Mouse (Mus musculus): ENCODE measurements around the gene Gbx2. TPM values are rescaled to one million over a fixed set of nuclear protein-coding genes. Genes with fewer than 3 reads are reported as not detected.
A peak's percentile ranks its signal among the peaks of the same experiment; 100 is the strongest.

The Gbx2 gene
- total RNA-seq, 2 experiments from 2014 or later, result not detected

DNA sequence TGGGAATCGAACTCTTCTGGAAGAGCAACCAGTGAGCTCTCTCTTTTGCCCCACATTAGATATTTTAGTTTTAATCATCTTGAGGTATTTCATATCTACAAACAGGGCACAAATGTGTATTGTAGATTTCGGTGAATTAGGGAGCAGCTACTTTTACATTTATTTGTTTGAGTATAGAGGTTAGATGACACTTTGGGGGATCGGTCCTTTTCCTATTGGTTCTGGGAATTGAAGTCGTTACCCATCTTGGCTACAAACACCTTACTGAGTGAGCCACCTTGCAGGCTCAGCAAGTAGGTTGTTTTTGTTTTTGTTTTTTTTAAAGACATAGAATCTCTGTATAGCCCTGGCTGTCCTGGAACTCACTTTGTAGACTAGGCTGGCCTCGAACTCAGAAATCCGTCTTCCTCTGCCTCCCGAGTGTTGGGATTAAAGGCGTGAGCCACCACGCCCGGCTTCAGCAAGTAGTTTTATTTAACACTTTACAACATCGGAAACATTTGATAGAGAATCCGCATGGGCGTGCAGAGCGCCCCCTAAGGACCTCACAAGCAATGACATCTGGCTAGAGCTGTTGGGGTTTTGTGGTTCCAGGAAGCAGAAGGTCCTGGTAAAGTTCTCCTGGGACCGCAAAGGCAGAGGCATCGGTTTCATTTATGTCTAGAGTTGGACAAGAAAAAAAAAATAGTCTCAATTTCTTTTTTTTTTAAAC is 8.1 kb upstream of the Gbx2 start:
- DNase-seq, result no peak
- intact Hi-C loops (cut with DNase I), result no loop called here

DNA sequence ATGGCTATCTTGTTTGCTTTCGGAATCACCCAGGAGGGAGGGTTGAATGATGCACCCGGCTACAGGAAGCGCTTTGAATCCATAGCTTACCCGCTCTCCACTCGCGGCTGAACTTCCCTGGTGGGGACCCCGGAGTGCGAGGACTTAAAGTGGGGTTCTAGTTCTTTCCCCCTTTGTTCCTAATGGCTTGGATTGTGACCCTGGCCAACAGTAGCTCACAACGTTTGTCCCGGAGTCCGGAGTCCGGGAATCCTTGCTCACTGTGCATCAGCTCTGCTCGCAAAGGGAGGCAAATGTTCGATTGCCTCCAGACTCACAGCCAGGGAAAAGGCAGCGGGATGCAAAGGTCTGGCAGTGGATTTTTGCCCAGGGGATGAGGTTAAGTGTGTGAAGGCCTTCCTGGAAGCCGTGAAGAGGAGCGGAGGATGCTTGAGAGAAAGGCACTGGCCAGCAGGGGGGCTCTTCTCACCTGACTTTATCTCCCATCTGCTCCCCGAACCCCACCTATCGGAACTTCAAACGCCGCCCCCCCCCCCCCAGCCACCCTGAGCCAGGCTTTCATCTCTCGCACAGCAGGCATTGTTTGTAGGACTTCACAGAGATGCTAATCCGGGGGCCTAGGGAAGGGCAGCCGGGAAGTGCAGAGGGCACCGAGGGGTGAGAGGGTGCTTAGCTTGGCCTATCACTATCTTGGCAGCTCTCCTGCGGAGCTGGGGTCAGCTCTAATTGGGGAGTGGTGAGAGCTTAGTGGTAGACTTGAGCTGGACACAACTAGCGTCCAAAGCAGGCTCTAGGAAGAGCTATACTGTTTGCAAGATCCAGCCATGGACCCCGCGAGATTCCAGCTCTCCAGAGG is 4.7 kb upstream of the Gbx2 start:
- intact Hi-C loops (cut with DNase I), result no loop called here
- DNase-seq, result no peak

- intact Hi-C loops (cut with DNase I), result no loop called here
- DNase-seq, result no peak
Observed at GRCm38 (mm10) chr1:89934316-89935260, 3.6 kb upstream of the Gbx2 start.

- peak in 1 of 2 experiments; percentile 24 for DNase-seq
- intact Hi-C loops (cut with DNase I), result no loop called here
Observed at GRCm38 (mm10) chr1:89933786-89934185, 2.8 kb upstream of the Gbx2 start.

- DNase-seq, result no peak
- intact Hi-C loops (cut with DNase I), result no loop called here
Observed at GRCm38 (mm10) chr1:89933028-89933427, 2.0 kb upstream of the Gbx2 start.

GRCm38 (mm10) chr1:89932616-89933015 is 1.6 kb upstream of the Gbx2 start:
- no peak for DNase-seq
- intact Hi-C loops (cut with DNase I), result no loop called here

GRCm38 (mm10) chr1:89932021-89932423 is 1.0 kb upstream of the Gbx2 start:
- DNase-seq, result no peak
- intact Hi-C loops (cut with DNase I), result no loop called here

DNA sequence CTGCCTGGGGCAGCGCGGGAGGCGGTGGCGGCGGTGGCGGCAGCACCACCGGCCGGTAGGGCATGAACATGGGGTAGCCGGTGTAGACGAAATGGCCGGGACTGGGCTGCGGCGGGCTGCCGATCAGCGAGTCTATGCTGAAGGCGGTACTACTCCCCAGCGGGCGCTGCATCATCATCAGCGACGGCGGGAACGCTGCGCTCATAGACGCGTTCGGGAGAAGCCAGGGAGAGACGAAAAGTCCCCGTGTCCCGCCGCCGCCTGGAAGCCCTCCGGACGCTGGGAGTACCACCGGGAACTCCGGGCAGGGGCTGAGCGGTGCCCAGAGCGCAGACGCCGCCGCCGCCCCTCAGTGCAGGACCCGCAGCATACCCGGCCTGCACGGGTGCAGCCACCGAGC is 428 bp downstream of the Gbx2 start:
- DNase-seq, result no peak
- intact Hi-C loops (cut with DNase I), result no loop called here

DNA sequence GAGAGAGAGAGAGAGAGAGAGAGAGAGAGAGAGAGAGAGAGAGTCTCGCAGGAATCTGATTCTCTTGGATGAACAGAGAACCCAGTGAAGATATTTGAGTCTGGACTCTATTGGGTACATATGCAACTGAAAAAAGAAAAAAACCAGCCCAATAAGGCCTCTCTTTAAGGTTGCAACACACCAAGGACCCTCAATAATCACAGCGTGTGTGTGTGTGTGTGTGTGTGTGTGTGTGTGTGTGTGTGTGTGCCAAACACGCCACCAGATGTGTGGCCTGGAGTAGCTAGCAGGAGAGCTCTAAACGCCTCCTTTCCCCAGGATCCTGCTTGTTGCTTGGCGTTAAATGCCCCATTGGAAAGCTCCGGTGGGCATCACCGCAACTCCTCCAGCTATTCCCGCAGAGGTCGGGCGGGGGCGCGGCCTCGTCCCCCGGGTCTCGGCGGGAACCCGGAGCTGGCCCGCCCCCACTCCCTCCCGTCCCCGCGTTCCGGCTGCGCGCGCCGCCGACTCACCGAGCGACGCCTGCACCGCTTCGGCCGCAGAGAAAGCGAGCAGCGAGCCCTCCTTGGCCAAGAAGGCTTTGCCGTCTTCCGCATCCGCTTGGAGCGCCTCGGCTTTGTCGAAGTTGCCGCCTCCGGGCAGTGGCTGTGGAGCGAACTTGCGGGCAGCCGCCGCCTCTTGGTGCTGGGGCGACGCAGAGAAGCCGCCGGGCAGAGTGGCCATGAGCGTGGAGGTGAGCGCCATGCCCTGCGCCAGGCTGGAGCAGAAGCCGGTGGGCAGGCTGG is 1.1 kb downstream of the Gbx2 start:
- no peak for DNase-seq
- intact Hi-C loops (cut with DNase I), result loop anchor here (5.0 kb wide), 1 partner anchor 73 kb away; no protein-coding TSS in a partner anchor

GRCm38 (mm10) chr1:89929181-89929580 is 1.8 kb downstream of the Gbx2 start:
- intact Hi-C loops (cut with DNase I), result loop anchor here (5.0 kb wide), 1 partner anchor 72 kb away; no protein-coding TSS in a partner anchor
- no peak for DNase-seq

DNA sequence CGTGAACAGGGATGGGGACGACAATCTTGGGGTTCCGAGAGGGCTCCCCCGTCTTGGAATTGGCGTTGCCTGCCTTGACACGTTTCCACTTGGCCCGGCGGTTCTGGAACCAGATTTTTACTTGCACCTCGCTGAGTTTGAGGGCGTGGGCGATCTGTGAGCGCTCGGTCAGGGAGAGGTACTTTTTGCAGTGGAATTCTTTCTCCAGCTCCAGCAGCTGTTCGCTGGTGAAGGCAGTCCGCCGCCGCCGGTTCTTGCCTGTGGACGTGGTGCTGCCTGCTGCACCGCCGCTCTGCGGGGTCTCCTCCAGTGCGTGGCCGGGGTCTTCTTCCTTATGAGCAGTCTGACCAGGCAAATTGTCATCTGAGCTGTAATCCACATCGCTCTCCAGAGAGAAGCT is 2.3 kb downstream of the Gbx2 start:
- DNase-seq, result no peak
- intact Hi-C loops (cut with DNase I), result loop anchor here (5.0 kb wide), 1 partner anchor 71 kb away; no protein-coding TSS in a partner anchor

DNA sequence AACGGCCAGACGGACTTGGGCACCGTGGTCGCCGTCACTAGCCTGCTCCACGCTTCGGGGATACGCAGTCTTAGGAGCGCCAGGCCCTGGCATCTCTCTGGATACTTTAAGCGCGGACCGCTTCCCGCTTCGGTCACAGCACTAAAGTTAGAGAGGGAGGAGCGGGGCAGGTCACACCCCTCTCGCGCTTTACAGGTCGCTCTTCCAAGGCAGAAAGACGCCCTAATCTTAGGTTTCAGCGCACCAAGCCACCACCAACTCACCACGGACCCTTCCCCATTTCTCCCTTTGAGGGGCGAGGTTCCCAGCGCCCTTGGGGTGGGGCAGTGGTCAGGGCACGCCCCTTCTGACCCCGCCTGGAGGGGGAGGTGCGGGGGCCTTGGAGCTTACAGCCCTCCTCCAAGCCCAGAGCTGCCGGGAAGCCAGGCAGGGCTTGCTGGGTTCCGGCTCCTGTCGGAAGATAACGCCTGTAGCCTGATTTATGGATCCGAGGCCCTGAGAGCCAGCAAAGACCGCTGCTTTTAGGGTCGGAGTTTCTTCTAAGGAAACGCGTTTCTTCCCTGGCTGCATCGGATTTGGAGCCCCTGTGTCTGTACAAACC is 3.8 kb downstream of the Gbx2 start:
- intact Hi-C loops (cut with DNase I), result loop anchor here (5.0 kb wide), 1 partner anchor 70 kb away; no protein-coding TSS in a partner anchor
- no peak for DNase-seq

GRCm38 (mm10) chr1:89926583-89927060 is 4.4 kb downstream of the Gbx2 start:
- intact Hi-C loops (cut with DNase I), result loop anchor here (5.0 kb wide), 1 partner anchor 69 kb away; no protein-coding TSS in a partner anchor
- no peak for DNase-seq

DNA sequence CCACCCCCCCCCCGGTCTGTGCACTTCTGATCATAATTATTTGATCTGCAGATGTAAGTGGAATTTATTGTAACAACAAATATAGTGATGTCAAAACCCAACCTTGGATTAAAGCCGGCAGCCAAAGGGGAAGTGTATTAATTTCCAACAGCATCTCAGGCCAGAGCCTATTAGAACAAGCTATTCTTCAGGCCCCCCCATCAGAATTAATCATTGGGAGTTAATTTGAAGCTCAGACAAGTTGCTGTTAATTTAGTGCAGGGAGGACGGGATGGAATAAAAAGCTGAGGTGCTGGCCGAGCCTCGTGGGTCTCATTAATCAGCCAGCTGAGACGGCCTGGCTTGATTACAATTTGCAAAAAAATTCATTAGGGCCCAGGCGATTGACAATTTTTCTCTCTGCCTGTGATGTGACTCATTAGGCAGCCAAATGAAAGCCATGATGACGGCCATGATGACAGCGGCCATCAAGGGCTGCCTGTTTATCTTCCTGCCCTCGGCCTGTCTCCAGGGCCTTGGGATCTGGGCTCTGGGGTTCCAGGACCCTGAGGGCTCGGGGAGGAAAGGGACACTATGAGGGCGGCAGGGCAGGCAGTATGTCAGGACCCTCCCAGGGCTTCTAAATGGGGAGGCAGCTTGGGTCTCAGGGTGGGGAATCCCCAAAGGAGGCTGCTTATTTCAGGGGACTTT is 5.3 kb downstream of the Gbx2 start:
- DNase-seq, result no peak
- intact Hi-C loops (cut with DNase I), result loop anchor here (5.0 kb wide), 1 partner anchor 68 kb away; no protein-coding TSS in a partner anchor

- intact Hi-C loops (cut with DNase I), result no loop called here
- DNase-seq, result no peak
Observed at GRCm38 (mm10) chr1:89923642-89924020, 7.3 kb downstream of the Gbx2 start.

DNA sequence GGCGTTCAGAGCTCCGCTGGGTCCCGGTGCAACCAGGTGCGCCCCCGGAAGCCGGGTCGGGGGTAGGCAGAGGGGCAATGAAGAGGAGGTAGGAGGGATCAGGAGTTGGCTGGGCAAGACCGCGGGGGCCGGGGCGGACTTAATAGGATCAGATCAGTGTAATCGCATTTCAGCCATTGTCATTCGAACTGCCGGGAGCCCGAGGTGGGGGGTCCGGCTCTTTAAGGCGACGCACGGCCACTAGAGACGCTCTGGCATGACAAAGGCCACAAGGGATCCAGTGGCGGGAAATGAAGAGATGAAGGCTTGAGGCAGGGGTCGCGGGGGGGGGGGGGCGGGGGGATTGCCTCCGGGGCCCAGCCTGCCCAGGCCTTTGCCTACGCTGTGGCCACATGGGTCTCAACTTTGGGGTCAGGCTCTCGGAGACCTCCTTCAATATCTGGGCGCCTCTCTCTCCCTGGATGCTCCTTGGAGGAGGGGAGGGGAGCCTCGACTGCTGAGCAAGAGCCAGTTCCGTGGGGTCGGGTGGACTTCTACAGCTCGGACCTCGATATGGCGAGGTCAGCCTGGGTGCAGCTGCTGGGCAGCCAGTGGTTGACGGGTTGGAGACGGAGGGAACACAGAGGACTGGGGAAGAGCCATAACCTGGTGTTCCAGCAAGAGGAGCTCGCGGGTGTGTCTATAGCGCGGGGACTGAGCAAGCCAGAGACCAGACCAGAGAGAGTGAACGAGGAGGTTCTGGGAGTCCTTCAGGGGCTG is 7.9 kb downstream of the Gbx2 start:
- intact Hi-C loops (cut with DNase I), result no loop called here

GRCm38 (mm10) chr1:89922282-89922681 is 8.7 kb downstream of the Gbx2 start:
- no peak for DNase-seq
- intact Hi-C loops (cut with DNase I), result no loop called here

More for the DNA sequence above, 7.9 kb downstream of the Gbx2 start:
- DNase-seq, result no peak

- no peak for DNase-seq
- intact Hi-C loops (cut with DNase I), result no loop called here
Observed at GRCm38 (mm10) chr1:89921806-89922205, 9.2 kb downstream of the Gbx2 start.
